Comparison of ENCODE assay signal across 8 mouse cellular contexts in the genomic region with DNA sequence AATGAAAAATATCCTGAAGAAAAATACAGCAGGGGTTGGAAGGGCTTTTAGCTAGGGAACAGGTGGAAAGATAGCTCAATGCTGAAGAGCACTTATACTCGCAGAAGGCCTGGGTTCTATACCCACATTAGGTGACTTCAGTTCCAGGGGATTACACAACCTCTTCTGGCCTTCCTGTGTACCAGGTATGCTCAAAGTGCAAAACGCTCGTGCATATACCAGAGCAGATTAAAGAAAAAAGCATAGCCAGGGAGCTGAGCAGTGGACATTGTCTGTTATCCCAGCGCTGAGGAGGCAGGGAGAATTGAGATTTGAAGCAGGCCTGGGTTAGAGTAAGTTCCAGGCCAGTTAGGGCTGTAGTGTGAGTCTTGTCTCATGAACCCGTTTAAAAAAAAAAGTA. TPM values are rescaled to one million over a fixed set of nuclear protein-coding genes. Genes with fewer than 3 reads are reported as not detected.
DNase-seq lines count a peak whose midpoint lies in the region; ATAC-seq and TF ChIP-seq lines count a peak whose summit lies in the region.

No protein-coding gene starts in this region.

- intact Hi-C loops in left cerebral cortex, adult 2 months (cut with DNase I) = no loop called here

- peak overlapping the region; percentile 99; the same call in 1 of the 2 replicates for H3K4me3 ChIP-seq in left cerebral cortex, adult 2 months
- peak overlapping the region; percentile 100 for H3K4me3 ChIP-seq in embryonic fibroblast, embryonic 13.5 days (ENCODE audit: insufficient read depth, low read length)
- peak overlapping the region; percentile 94 for H3K4me3 ChIP-seq in intestine, postnatal 0 days (ENCODE audit: low read depth, low read length)
- H3K4me3 ChIP-seq in neural tube, embryonic 12.5 days = peak overlapping the region; percentile 92

- TF ChIP-seq POLR2A in embryonic fibroblast, embryonic 13.5 days (IDR thresholded peaks at IDR 0.05; ENCODE audit: low read depth, low read length) = no peak

- peak overlapping the region; percentile 87 for H3K9ac ChIP-seq in intestine, postnatal 0 days (ENCODE audit: low read depth, low read length)
- H3K9ac ChIP-seq in neural tube, embryonic 12.5 days = peak overlapping the region; percentile 87

- 32% methylated on average over 5 of the region's 5 CpGs for WGBS in intestine, postnatal 0 days
- 76% methylated on average over 5 of the region's 5 CpGs for WGBS in neural tube, embryonic 12.5 days

- H3K36me3 ChIP-seq in intestine, postnatal 0 days (ENCODE audit: control insufficient read depth, insufficient read depth) = no peaks in the 10 kb centered on the region
- no peaks in the 10 kb centered on the region for H3K36me3 ChIP-seq in neural tube, embryonic 12.5 days

- DNase-seq in left cerebral cortex, adult 2 months (ENCODE audit: extremely low spot score in 1 of 2, low spot score in 2 of 2) = no peak
- DNase-seq in left cerebral cortex, adult 8-10 months (ENCODE audit: low spot score in 2 of 2) = no peak
- DNase-seq in layer of hippocampus, postnatal 25 days (ENCODE audit: extremely low spot score in 1 of 2, low spot score in 1 of 2) = no peak
- DNase-seq in urinary bladder, postnatal 25 days (ENCODE audit: low spot score) = no peak
- no peak for DNase-seq in thymus, postnatal 36 days

- TF ChIP-seq CTCF in left cerebral cortex, adult 2 months (IDR thresholded peaks at IDR 0.05) = no peak
- no peak for TF ChIP-seq CTCF in embryonic fibroblast, embryonic 13.5 days (IDR thresholded peaks at IDR 0.05; ENCODE audit: borderline replicate concordance, insufficient read depth, low read length)
- no peak for TF ChIP-seq CTCF in intestine, postnatal 0 days (IDR thresholded peaks at IDR 0.05; ENCODE audit: low read depth)

- ATAC-seq in intestine, postnatal 0 days = no peak
- ATAC-seq in neural tube, embryonic 12.5 days (ENCODE audit: low FRiP score, low read depth) = no peak

- no peaks in the 10 kb centered on the region for H3K9me3 ChIP-seq in intestine, postnatal 0 days (ENCODE audit: control insufficient read depth)
- H3K9me3 ChIP-seq in neural tube, embryonic 12.5 days = no peaks in the 10 kb centered on the region

- no peak overlapping the region for H3K27ac ChIP-seq in left cerebral cortex, adult 2 months
- H3K27ac ChIP-seq in embryonic fibroblast, embryonic 13.5 days (ENCODE audit: insufficient read depth, low read length) = no peak overlapping the region
- 0 out of 2 replicates have a peak overlapping the region, but pooled peaks have one; percentile 24 for H3K27ac ChIP-seq in intestine, postnatal 0 days (ENCODE audit: low read depth, low read length)
- H3K27ac ChIP-seq in neural tube, embryonic 12.5 days = no peak overlapping the region

- H3K4me1 ChIP-seq in embryonic fibroblast, embryonic 13.5 days (ENCODE audit: control insufficient read depth, insufficient read depth, low read length) = peaks cover 6% of the 10 kb centered on the region
- H3K4me1 ChIP-seq in intestine, postnatal 0 days (replicated peaks; ENCODE audit: control insufficient read depth, insufficient read depth, low read length) = peaks cover 4% of the 10 kb centered on the region
- H3K4me1 ChIP-seq in neural tube, embryonic 12.5 days = peaks cover 21% of the 10 kb centered on the region

- H3K27me3 ChIP-seq in intestine, postnatal 0 days (replicated peaks; ENCODE audit: control insufficient read depth, insufficient read depth, low read length) = no peaks in the 10 kb centered on the region
- H3K27me3 ChIP-seq in neural tube, embryonic 12.5 days (replicated peaks) = no peaks in the 10 kb centered on the region

- peak overlapping the region; percentile 79 for H3K4me2 ChIP-seq in intestine, postnatal 0 days (replicated peaks; ENCODE audit: low read depth)
- peak overlapping the region; percentile 69 for H3K4me2 ChIP-seq in neural tube, embryonic 12.5 days (replicated peaks)

RNA-seq across cellular contexts. Expression of a gene that starts 1.4 kb away (rescaled TPM):
- 10 to 100 TPM; 57.7 to 61.2 TPM for total RNA-seq in left cerebral cortex, adult 2 months (2021)
- total RNA-seq in left cerebral cortex, adult 8-10 months (2022) = 10 to 100 TPM; 55.7 to 68.5 (median 57.2) TPM
- 64.4 and 78.2 TPM in 2 replicates for polyA plus RNA-seq in embryonic fibroblast, embryonic 13.5 days (2011; ENCODE audit: insufficient read length, low read depth, missing spikeins)
- polyA plus RNA-seq in intestine, postnatal 0 days (2015; fragmentation: Nextera tagmentation; extraction: Ambion mirVana) = 21.8 and 24.6 TPM in 2 replicates
- 67.2 and 72.0 TPM in 2 replicates for polyA plus RNA-seq in neural tube, embryonic 12.5 days (2016; fragmentation: Nextera tagmentation; extraction: Ambion mirVana)
- 10 to 100 TPM; 71.0 to 78.5 TPM for total RNA-seq in layer of hippocampus, postnatal 25 days (2021)

RNA-seq across cellular contexts. Expression of a gene that starts 47.7 kb away (rescaled TPM):
- total RNA-seq in left cerebral cortex, adult 2 months (2021) = 10 to 100 TPM; 67.4 to 76.7 TPM
- total RNA-seq in left cerebral cortex, adult 8-10 months (2022) = 10 to 100 TPM; 56.6 to 65.0 (median 59.1) TPM
- polyA plus RNA-seq in embryonic fibroblast, embryonic 13.5 days (2011; ENCODE audit: insufficient read length, low read depth, missing spikeins) = 46.9 and 58.6 TPM in 2 replicates
- 5.8 and 7.0 TPM in 2 replicates for polyA plus RNA-seq in intestine, postnatal 0 days (2015; fragmentation: Nextera tagmentation; extraction: Ambion mirVana)
- 40.3 and 46.0 TPM in 2 replicates for polyA plus RNA-seq in neural tube, embryonic 12.5 days (2016; fragmentation: Nextera tagmentation; extraction: Ambion mirVana)
- total RNA-seq in layer of hippocampus, postnatal 25 days (2021) = 10 to 100 TPM; 58.1 to 70.0 TPM
